Mouse (Mus musculus) Patski (cell line): ENCODE measurements around the gene Plbd2. TPM values are rescaled to one million over a fixed set of nuclear protein-coding genes. Genes with fewer than 3 reads are reported as not detected.

Source experiments
- ATAC-seq: fragments of 100-300 bp; one replicate; pipeline ENCODE4 v1.8.0; 2021
- CTCF ChIA-PET: fragments of 350-600 bp; sonication (Branson Sonifier 250); formaldehyde crosslinking; loops from one replicate; lab custom pipeline; 2022; ENCODE audit warnings: inconsistent platforms; lab: Charles Lee
- POLR2A ChIA-PET: fragments of 350-600 bp; sonication (Branson Sonifier 250); formaldehyde crosslinking; loops from one replicate; lab custom pipeline; 2022; ENCODE audit warnings: antibody characterized with exemption, inconsistent platforms; lab: Charles Lee
- DNase-seq: peaks from one replicate; pipeline ENCODE4 v3.0.0-alpha.2; 2011; ENCODE audit warnings: low read depth, low spot score
- H3K27me3 ChIP-seq: fragments of 371-371 bp; one replicate; pipeline ENCODE4 v1.5.1; 2021
- CTCF ChIP-seq: fragments of 100-300 bp; IDR thresholded peaks from one replicate; pipeline ENCODE4 v1.5.1; 2021
- in situ Hi-C: fragments of 300-500 bp; cut with MboI; formaldehyde crosslinking; loops from 3 replicates; pipeline ENCODE4 v1.11.1; 2018; ENCODE audit warnings: low pct_unique_long_range_greater_than_20kb, mixed read lengths
- polyA plus RNA-seq: library from polyadenylated mRNA; unstranded; gene quantifications from one replicate; pipeline ENCODE4 v1.2.3, GENCODE M21; 2021

Gene Plbd2
- polyA plus RNA-seq, 1 experiment from 2014 or later = 97.1 TPM

DNA sequence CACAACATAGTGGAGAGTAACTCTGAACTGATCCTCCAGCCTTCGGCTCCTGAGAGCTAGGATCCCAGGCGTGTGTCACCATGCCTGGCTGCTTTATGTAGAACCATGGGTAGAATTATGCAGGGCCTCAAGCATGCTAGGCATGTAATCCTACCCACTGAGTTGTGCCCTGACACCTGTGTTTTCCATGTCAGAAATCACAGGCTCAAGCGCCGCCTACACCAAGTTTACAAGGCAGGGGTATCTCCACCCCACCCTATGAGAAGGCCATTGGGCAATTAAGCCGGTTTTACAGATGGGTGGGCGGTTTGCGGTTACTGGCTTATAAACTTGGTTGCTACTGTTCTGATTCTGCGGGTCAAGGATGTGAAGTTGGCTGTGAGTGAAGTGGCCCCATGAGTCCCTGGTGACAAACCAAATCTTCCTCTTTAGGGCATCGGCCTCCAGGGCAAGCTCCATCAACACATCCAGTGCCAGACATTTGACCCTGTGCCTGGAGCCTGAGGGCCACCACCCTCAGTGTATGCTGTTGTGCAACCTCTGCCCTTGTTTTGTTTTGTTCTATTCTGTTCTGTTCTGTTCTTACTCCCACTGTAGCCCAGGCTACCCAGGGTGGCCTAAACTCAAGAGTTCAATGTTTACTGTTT, 10.7 kb upstream of the Plbd2 start:
- in situ Hi-C loops = loop anchor here (25.0 kb wide), 1 partner anchor 673 kb away; the partner anchor contains the start of gene Ptpn11
- CTCF ChIA-PET = interaction anchor here (0.8 to 1.6 kb wide), 5 partner anchors 19 to 91 kb away, joined by 3 to 7 read pairs (median 3); no protein-coding TSS in a partner anchor
- POLR2A ChIA-PET = interaction anchor here (0.6 to 0.8 kb wide), 2 partner anchors 49 to 67 kb away, joined by 3 read pairs; no protein-coding TSS in a partner anchor
- H3K27me3 ChIP-seq = no peaks in the 10 kb centered on the region
- ATAC-seq (peak; percentile 41), DNase-seq (no peak)
- TF ChIP-seq CTCF = no peak

GRCm38 (mm10) chr5:120512911-120513555, 9.6 kb upstream of the Plbd2 start:
- ATAC-seq (no peak), DNase-seq (no peak)
- ChIA-PET POLR2A (interaction anchor here (0.6 kb wide), 2 partner anchors 12 to 1775 kb away, joined by 3 read pairs; no protein-coding TSS in a partner anchor), CTCF (interaction anchor here (1.2 to 3.6 kb wide), 3 partner anchors 77 to 92 kb away, joined by 5 to 16 read pairs (median 7); no protein-coding TSS in a partner anchor)
- no peak for TF ChIP-seq CTCF
- in situ Hi-C loops = loop anchor here (25.0 kb wide), 1 partner anchor 674 kb away; the partner anchor contains the start of gene Ptpn11
- H3K27me3 ChIP-seq = no peaks in the 10 kb centered on the region

- in situ Hi-C loops = loop anchor here (25.0 kb wide), 1 partner anchor 676 kb away; the partner anchor contains the start of gene Ptpn11
- ATAC-seq (no peak), DNase-seq (no peak)
- ChIA-PET POLR2A (interaction anchor here (0.6 to 1.5 kb wide), 7 partner anchors 8 to 98 kb away, joined by 3 to 9 read pairs (median 3); partner anchors contain the start of gene Plbd2), CTCF (interaction anchor here (0.8 to 3.6 kb wide), 4 partner anchors 11 to 94 kb away, joined by 3 to 22 read pairs (median 10); no protein-coding TSS in a partner anchor)
- no peak for TF ChIP-seq CTCF
- H3K27me3 ChIP-seq = no peaks in the 10 kb centered on the region
Measured at GRCm38 (mm10) chr5:120511643-120512220, 8.3 kb upstream of the Plbd2 start.

- in situ Hi-C loops = loop anchor here (25.0 kb wide), 1 partner anchor 676 kb away; the partner anchor contains the start of gene Ptpn11
- TF ChIP-seq CTCF = no peak
- H3K27me3 ChIP-seq = no peaks in the 10 kb centered on the region
- ATAC-seq (peak; percentile 79), DNase-seq (no peak)
- POLR2A ChIA-PET = interaction anchor here (0.6 to 1.5 kb wide), 7 partner anchors 8 to 100 kb away, joined by 3 to 9 read pairs (median 3); partner anchors contain the start of gene Plbd2
- CTCF ChIA-PET = interaction anchor here (0.8 to 3.6 kb wide), 5 partner anchors 12 to 94 kb away, joined by 3 to 22 read pairs (median 4); no protein-coding TSS in a partner anchor
Measured at GRCm38 (mm10) chr5:120510982-120511642, 7.7 kb upstream of the Plbd2 start, which contains the start of gene Slc8b1. Slc8b1 (plus strand) TSS chr5:120511168.

DNA sequence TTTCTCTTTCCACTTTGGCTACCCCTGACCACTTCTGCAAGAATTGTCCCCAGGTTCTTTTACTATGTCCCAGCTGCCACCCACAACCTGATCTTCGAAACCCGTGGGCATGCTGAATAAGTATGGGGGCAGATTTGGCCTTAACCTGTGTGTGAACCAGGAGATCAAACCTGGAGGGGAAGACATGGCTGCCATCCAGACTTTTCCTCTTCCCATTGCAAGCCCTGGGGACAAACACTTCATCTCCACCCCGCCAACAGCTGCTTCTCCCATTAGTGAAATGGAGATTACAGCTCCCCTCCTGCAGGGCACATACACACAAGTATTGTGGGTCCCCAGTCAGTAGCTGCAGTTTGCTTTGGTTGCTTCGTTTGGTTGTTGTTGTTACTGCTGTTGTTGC, 3.9 kb upstream of the Plbd2 start:
- in situ Hi-C loops = loop anchor here (25.0 kb wide), 1 partner anchor 680 kb away; the partner anchor contains the start of gene Ptpn11
- no peak for ATAC-seq
- H3K27me3 ChIP-seq = no peaks in the 10 kb centered on the region
- POLR2A ChIA-PET = no interaction called here
- no peak for DNase-seq
- no peak for TF ChIP-seq CTCF
- CTCF ChIA-PET = interaction anchor here (4.6 kb wide), 1 partner anchor 98 kb away, joined by 21 read pairs; no protein-coding TSS in a partner anchor

GRCm38 (mm10) chr5:120506490-120506889, 3.1 kb upstream of the Plbd2 start:
- POLR2A ChIA-PET = no interaction called here
- no peak for TF ChIP-seq CTCF
- in situ Hi-C loops = loop anchor here (25.0 kb wide), 1 partner anchor 681 kb away; the partner anchor contains the start of gene Ptpn11
- CTCF ChIA-PET = interaction anchor here (1.1 to 4.6 kb wide), 2 partner anchors 27 to 99 kb away, joined by 3 to 21 read pairs; no protein-coding TSS in a partner anchor
- ATAC-seq = no peak
- H3K27me3 ChIP-seq = no peaks in the 10 kb centered on the region
- no peak for DNase-seq

GRCm38 (mm10) chr5:120505781-120506180, 2.4 kb upstream of the Plbd2 start:
- no peak for TF ChIP-seq CTCF
- ChIA-PET CTCF (interaction anchor here (0.6 to 4.6 kb wide), 3 partner anchors 27 to 99 kb away, joined by 3 to 21 read pairs (median 3); no protein-coding TSS in a partner anchor), POLR2A (no interaction called here)
- no peaks in the 10 kb centered on the region for H3K27me3 ChIP-seq
- ATAC-seq = no peak
- DNase-seq = no peak
- in situ Hi-C loops = loop anchor here (25.0 kb wide), 1 partner anchor 682 kb away; the partner anchor contains the start of gene Ptpn11

DNA sequence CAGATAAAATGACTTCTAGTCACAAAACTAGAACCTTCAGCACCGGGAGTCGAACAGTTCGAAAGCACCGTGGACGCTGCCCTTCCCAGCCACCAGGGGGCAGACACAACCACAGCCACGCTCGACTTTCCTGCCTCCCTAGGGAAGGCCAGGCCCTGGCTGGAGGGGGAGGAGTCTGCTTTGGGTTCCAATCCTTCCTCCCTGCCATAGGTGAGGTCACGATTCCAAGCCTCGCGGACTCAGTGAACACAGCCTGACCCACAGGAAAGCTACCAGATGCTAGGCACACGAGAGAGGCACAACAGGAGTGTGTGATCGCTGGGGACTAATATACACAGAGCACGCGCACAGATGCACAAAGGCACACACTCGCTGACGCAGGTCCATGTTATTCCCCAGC, 1.9 kb upstream of the Plbd2 start:
- no peak for TF ChIP-seq CTCF
- POLR2A ChIA-PET = no interaction called here

DNA sequence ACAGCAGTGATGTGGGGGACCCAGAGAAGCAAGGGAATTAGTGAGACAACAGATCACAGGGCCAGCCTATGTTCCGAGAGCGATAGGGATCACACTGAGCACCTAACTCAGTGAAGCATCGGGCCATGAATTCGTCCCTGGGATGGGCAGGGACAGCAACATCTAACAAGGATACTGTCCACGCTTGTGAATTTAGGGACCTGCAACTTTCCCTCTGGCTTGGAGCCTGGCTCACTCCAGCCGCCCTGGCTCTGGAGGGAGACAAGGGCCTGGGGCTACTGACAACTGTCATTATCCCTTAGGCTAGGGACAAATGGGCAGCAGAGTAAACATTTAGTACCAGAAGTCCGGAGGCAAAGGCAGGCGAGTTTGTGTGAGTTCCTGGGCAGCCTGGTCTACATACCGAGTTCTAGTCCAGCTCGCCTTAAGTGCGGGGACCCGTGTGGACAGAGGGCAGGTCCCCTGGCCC, 716 bp downstream of the Plbd2 start:
- peak; percentile 32 for ATAC-seq
- ChIA-PET POLR2A (interaction anchor here (1.1 kb wide), 1 partner anchor 94 kb away, joined by 3 read pairs; no protein-coding TSS in a partner anchor), CTCF (interaction anchor here (1.6 to 3.3 kb wide), 3 partner anchors 93 to 103 kb away, joined by 4 to 20 read pairs (median 7); no protein-coding TSS in a partner anchor)
- H3K27me3 ChIP-seq = no peaks in the 10 kb centered on the region
- no peak for TF ChIP-seq CTCF
- in situ Hi-C loops = loop anchor here (5.0 to 25.0 kb wide), 2 partner anchors 105 to 685 kb away; partner anchors contain the start of gene Ptpn11
- DNase-seq = no peak

More for the DNA sequence above, 1.9 kb upstream of the Plbd2 start:
- in situ Hi-C loops = loop anchor here (25.0 kb wide), 1 partner anchor 682 kb away; the partner anchor contains the start of gene Ptpn11
- H3K27me3 ChIP-seq = no peaks in the 10 kb centered on the region
- CTCF ChIA-PET = interaction anchor here (0.6 to 4.6 kb wide), 3 partner anchors 28 to 100 kb away, joined by 3 to 21 read pairs (median 3); no protein-coding TSS in a partner anchor
- DNase-seq (no peak), ATAC-seq (peak; percentile 68)
